Mouse (Mus musculus) embryo, embryonic 10 days (tissue): Measurements from ENCODE around the gene C1qtnf5.

Experiments
- DNase-seq: peaks from one replicate; pipeline ENCODE4 v3.0.0-alpha.2; 2015; ENCODE audit warnings: low spot score

The C1qtnf5 gene

DNA sequence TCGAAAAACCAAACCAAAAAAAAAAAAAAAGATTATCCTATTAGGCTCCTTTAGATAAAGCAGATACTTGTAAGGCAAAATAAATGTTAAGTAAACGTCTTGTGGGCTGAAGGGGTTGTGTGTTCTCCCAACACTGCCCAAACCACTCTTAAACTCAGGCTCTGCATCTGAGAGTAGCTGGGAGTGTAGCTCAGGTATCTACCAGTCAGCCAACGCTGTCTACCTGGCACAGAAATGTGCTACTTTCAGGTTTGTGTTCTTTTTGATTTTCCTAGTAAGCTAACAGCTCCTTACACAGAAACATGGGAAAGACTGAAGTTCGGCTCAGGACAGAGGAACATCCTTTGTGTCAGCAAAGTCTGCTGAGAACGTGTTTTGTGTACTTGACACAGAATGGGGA, 25.2 kb downstream of the C1qtnf5 start:
- no peak for DNase-seq

DNA sequence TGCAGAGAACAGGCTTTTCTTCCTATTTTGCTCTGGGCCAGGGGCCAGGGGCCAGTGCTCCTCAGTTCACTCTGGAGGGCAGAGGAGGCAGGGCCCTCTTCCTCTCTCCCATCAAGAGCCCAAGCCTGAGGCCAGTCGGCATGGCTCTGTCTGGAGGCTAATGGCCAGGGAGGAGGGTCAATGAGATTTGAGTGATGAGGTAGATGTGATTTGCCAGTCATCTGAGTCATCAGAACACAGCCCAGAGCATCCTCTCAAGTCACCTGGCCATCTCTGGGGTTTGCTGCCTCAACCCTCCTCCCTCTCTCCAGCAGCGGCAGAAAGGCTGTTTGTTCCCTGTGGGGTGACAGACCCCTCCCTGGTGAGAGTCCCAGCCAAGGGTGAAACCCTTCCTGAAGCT, 26.2 kb downstream of the C1qtnf5 start:
- DNase-seq, result no peak

DNA sequence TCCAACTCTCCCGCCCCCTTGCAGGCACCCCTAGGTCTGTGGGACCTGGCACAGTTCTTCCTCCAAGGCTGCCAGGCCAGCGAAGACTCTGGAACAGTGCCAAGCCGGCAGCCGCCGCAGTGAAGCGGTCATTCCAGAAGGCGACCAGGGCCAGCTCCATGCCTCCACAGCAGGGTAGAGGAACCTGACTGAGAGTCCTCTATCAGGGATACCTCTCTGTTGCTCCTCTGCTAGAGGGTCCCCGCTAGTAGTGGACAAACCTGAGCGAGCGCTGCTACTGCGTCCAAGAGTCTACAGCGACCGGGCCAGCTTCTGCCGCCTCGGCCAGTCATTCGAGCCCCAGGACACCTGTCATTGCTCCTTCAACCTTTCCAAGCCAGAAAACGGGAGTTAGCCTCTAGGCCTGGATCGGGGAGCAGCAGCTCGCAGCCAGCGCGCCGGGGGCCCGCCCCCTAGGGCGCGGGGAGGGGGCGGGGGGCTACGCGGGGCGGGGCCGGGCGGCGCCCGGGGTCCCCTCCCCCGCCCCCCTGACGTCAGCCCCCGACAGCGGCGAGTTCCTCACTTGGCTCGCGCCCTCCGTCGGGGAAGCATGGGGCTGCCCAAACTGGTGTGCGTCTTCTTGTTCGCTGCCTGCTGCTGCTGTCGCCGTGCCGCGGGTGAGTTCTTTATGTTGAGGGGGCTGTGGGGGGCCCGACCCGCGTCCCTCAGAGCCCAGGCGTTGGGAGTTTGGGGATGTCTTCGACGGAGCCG, 27.2 kb downstream of the C1qtnf5 start, which contains the start of gene Mcam:
Gene Mcam, plus strand, starts transcription at position 369 of the 750 bp plus-strand sequence.
- peak; percentile 55 for DNase-seq

DNA sequence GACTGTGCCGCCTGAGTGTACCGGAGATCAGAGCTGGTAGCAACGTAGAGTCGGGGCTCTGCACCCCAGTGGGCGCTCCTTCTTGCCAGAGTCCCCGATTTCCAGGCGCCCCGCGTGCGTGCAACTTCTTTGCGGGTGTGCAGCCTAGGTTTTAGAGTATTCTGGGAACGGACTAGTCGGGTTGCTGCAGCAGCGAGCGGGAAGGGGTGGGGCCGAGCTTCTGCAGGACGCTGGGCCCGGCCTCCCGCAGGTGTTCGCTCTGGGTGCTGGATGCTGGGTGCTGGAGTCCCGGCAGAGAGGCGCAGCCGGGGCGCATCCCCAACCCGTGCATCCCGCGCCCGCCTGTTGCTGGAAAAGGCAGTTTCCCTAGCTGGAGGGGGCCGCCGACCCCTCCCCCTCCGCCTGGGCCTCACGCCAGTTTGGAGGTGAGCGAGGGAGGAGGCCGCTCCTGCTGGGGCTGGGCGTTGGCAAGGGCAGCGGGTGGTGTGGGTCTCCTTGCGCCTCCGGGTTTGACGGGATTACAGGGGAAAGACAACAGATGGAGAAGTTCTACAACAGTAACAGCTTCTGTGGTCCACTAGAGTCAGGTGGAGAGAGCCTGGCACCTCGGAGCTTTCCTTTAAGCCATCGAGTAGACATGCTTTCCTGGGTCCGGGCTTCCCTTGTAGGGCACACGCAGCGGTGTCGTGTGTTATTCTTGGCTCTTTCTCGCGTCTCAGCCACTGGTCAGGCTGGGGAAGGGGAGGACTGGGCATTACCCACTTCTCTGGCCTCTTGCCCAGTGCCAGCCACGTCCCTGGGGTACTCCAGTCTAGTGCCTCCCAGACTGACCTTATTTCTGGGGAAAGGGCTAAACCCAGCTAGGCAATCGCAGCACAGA, 28.0 kb downstream of the C1qtnf5 start:
- no peak for DNase-seq

DNA sequence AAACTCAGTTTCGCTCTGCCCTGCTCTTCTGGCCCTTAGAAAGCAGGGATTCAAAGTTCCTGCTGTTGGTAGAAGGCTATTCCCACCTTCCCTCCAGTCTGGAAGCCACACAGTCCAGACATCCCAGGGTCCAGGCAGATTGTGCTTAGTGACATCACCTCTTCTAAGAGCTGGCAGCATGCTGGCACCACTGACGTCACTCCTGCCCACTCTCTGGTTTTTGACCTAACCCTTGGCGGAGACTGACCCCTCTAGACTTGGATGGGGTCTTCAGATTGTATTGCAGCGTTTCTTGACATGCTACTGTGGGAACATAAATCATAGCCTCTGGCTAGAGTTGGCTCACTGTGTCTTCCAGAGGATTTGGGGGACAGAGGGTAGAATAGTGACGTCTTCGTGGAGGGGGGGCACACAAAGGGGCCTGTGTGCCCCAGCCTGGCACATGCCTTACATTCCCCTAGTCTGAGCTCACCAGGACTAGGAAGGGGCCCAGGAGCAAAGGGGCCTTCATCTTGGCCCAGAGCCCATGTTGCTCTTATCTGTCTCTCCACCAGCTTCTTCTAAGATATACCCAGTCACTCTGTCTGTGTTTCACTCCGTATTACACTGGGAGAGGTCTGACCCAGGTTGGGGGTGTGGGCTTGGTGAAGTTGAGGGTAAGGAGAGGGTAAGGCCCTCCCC, 28.8 kb downstream of the C1qtnf5 start:
- no peak for DNase-seq

DNA sequence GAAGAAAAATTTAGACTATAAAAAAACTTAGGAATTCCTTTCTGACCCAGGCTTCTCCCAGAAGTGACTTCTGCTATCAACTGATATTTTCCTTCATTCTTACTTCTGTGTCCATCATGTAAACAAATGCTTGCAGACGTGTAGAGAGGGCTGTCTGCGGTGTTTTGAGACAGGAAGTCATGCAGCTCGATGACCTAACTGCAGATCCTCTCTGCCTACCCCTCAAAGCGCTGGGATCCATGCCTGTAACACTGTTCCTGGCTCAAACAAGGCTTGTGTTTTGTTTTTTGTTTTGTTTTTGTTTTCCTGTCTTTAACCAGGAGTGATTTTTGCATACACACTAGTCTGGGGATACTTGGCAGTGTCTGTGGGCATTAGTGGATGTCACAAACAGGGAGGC, 30.8 kb downstream of the C1qtnf5 start:
- DNase-seq, result no peak

DNA sequence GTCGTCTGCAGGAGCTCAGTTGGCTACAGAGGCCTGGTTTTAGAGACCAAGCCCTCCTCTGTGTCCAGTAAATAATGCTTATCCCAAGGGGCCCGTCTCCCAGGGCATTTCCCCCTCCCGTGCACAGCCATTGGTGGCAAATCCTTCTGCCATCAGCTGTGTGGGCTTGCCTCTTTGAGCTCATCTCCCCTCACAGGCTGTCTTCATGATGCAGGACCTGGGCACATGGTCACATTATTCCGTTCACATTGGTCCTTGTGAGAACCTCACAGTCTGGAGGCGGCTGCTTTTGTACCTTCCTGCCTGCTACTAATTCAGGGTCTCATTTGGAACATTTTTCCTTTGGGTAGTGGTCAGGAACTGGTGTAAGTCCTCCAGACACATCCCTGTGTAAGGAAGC, 34.9 kb downstream of the C1qtnf5 start:
- no peak for DNase-seq

DNA sequence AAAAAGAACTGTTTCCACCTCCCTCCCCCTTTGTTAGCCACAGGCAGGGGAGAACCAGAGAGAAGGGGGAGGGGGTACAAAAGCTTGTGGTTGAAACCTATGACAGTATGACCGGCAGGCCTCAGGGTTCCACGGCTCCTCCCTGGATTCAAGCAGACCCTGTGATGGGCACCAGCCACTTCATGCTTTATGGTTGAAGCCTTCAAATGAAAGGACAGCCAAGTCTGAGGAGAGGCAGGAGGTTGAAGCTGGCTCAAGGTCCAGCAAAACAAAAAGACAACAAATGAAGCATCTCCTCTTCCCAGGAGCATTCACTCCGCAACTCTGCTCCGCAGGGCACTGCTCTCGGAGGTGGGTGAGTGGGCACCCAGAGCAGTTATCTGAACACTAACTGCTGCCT, 36.4 kb downstream of the C1qtnf5 start:
- DNase-seq, result no peak

DNA sequence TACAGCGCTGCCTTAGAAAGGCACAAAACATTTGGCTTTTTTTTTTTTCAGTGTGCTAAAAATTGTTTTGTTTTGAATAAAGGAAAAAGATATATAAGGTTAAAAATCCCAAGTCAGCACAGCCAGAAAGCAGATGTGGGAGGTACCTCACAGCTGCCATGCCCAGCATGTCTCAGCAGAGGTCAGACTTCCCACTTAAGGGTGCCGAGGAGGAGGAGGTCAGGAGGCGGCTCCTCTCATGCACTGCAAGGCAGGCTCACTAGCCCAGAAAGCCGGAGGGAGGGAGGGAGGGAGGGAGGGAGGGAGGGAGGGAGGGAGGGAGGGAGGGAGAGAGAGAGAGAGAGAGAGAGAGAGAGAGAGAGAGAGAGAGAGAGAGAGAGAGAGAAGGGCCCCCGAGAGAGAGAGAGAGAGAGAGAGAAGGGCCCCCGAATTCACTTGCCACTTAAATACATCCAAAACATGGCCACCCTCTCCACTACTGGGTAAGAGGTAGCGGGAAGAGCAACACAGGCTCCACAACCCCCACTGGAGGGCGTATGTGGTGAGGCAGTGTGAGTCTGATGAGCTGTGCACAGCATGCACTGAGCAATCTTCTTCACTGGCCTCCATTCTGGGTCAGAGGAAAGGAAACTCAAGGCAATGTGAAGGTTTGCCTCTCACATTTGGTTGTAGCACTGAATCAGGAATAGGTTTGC, 37.1 kb downstream of the C1qtnf5 start:
- DNase-seq, result peak; percentile 61

DNA sequence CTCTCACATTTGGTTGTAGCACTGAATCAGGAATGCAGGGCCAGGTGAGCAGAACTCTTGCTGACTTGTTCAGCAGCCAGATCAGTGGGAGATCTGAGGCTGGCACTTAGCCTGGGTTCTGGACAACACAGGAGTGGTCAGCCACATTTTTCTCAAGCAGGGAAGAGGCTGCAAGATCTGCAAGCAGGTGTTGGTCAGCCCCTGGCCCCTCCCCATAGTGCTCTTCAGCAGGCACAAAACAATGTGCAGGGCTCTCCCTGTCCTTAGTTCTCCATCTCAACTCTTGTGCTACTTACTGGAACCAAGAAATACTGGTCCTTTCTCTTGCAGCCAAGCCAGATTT, 37.6 kb downstream of the C1qtnf5 start:
- no peak for DNase-seq

DNA sequence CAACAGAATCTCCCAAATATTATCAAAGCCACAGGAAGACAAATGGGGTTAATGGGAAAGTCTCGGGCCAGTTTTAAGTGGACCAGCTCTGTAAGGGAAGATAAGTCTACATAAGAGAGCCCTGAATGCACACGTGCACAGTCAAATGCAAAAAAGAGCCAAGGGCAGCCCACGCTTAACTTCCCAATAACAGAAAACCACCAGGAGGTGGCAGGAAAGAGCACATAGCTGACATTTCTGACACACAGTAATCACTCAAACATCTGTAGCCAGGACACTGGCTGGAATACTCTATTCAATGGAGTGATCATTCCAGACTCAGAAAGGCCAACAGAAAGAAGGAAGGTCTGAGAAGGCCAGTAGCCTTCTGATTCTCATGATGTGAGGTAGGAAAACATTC, 40.2 kb downstream of the C1qtnf5 start:
- DNase-seq, result no peak
